Comparison of ENCODE assay signal across 32 mouse cellular contexts in the genomic region with DNA sequence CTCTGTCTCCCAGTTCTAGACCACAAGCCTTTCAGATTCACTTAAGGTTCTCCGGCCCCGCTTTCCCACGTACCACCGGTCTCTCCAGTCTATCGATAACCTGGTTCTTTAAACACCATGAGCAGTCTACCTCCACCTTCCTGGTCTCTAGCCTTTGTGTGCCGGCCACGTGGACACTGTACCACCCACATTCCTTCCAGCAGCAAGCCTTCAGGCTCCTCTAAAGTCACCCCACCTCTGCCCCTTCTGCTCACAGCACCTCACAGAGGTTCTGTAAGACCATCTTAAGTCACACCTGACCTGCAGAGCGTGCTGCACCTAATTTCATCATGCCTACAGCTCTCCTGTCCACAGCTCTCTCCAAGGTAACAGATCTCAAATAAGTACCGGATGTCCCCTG.
"Had no signal": no experiment of that assay in that cellular context is flagged by ENCODE, and none has a peak within 500 bp of the region (broad histone marks: within the 10 kb centered on the region; RNA-seq: fewer than 3 reads in every experiment).

No protein-coding gene starts in this region.

- DNase-seq: left cerebral cortex, postnatal 4 days; liver; liver, embryonic 13.5 days; liver, postnatal 0 days; lung, adult 18-20 months; lung, adult 2 months; lung, embryonic 14.5 days; lung, postnatal 10 days; lung, postnatal 14 days; lung, postnatal 36 days; lung, postnatal 4 days; midbrain, embryonic 14.5 days had no signal

- H3K4me2 ChIP-seq: limb, embryonic 12.5 days; limb, embryonic 13.5 days; limb, embryonic 15.5 days; liver, embryonic 11.5 days; liver, embryonic 12.5 days; liver, embryonic 13.5 days; liver, embryonic 15.5 days; lung, embryonic 14.5 days; lung, embryonic 15.5 days; midbrain, embryonic 11.5 days; midbrain, embryonic 12.5 days; midbrain, embryonic 13.5 days; midbrain, embryonic 15.5 days had no signal

- H3K36me3 ChIP-seq: limb, embryonic 10.5 days; limb, embryonic 12.5 days; limb, embryonic 13.5 days; limb, embryonic 15.5 days; liver, embryonic 13.5 days; lung, embryonic 15.5 days; midbrain, embryonic 12.5 days; midbrain, embryonic 13.5 days; midbrain, embryonic 15.5 days had no signal

- H3K9me3 ChIP-seq: limb, embryonic 10.5 days; limb, embryonic 13.5 days; limb, embryonic 15.5 days; liver, embryonic 12.5 days; liver, embryonic 13.5 days; liver, embryonic 15.5 days; lung, embryonic 15.5 days; midbrain, embryonic 10.5 days; midbrain, embryonic 12.5 days; midbrain, embryonic 13.5 days; midbrain, embryonic 15.5 days had no signal

- ATAC-seq: liver, embryonic 12.5 days; liver, postnatal 0 days; lung, postnatal 0 days; midbrain, embryonic 13.5 days; midbrain, embryonic 15.5 days; midbrain, embryonic 16.5 days had no signal

- H3K27ac ChIP-seq: left cerebral cortex, adult 2 months; limb, embryonic 10.5 days; limb, embryonic 12.5 days; limb, embryonic 13.5 days; limb, embryonic 15.5 days; liver, embryonic 12.5 days; liver, embryonic 14.5 days; liver, embryonic 15.5 days; lung, embryonic 15.5 days; macrophage; midbrain, embryonic 10.5 days; midbrain, embryonic 12.5 days; midbrain, embryonic 13.5 days; midbrain, embryonic 15.5 days had no signal

- H3K4me1 ChIP-seq: limb, embryonic 10.5 days; limb, embryonic 12.5 days; limb, embryonic 13.5 days; limb, embryonic 15.5 days; lung, embryonic 15.5 days; midbrain, embryonic 10.5 days; midbrain, embryonic 12.5 days; midbrain, embryonic 13.5 days; midbrain, embryonic 15.5 days had no signal

- H3K27me3 ChIP-seq: limb, embryonic 12.5 days; limb, embryonic 13.5 days; limb, embryonic 15.5 days; liver, embryonic 12.5 days; liver, embryonic 13.5 days; liver, embryonic 15.5 days; lung, embryonic 15.5 days; midbrain, embryonic 12.5 days; midbrain, embryonic 13.5 days; midbrain, embryonic 15.5 days had no signal

- H3K4me3 ChIP-seq: left cerebral cortex, adult 2 months; limb, embryonic 10.5 days; limb, embryonic 12.5 days; limb, embryonic 13.5 days; limb, embryonic 15.5 days; liver, embryonic 12.5 days; liver, embryonic 13.5 days; liver, embryonic 15.5 days; lung, embryonic 15.5 days; megakaryocyte, embryonic 14.5 days; midbrain, embryonic 10.5 days; midbrain, embryonic 12.5 days; midbrain, embryonic 13.5 days; midbrain, embryonic 15.5 days; myocyte had no signal

- H3K9ac ChIP-seq: limb, embryonic 12.5 days; limb, embryonic 13.5 days; limb, embryonic 15.5 days; liver, embryonic 12.5 days; liver, embryonic 13.5 days; liver, embryonic 14.5 days; liver, embryonic 15.5 days; liver, postnatal 0 days; lung, embryonic 14.5 days; lung, embryonic 15.5 days; midbrain, embryonic 12.5 days; midbrain, embryonic 13.5 days; midbrain, embryonic 15.5 days had no signal
